Mouse (Mus musculus) embryo, embryonic 10.5 days (tissue): Measurements from ENCODE around the gene Kdelr1.

Source experiments
- DNase-seq: peaks from one replicate; pipeline ENCODE4 v3.0.0-alpha.2; 2015; ENCODE audit warnings: low spot score

Gene Kdelr1

GRCm38 (mm10) chr7:45872624-45873023 is at the start of gene Kdelr1:
Kdelr1 (plus strand) TSS chr7:45872772.
- DNase-seq = peak; percentile 96

GRCm38 (mm10) chr7:45824598-45824997 is 48.0 kb upstream of the Kdelr1 start, which contains the start of gene Kcnj14:
Kcnj14 (minus strand) TSS chr7:45824782.
- DNase-seq = no peak

- no peak for DNase-seq
These were observed 45.9 kb upstream of the Kdelr1 start for GRCm38 (mm10) chr7:45826631-45827030.

- DNase-seq = peak; percentile 95
These were observed 42.0 kb upstream of the Kdelr1 start, which contains the start of gene Grwd1 for GRCm38 (mm10) chr7:45830427-45831127. Grwd1 (minus strand) TSS chr7:45830944.

GRCm38 (mm10) chr7:45831128-45831525 is 41.4 kb upstream of the Kdelr1 start:
- DNase-seq = no peak

- DNase-seq = no peak
These were observed 40.1 kb upstream of the Kdelr1 start for GRCm38 (mm10) chr7:45832428-45832827.

- no peak for DNase-seq
These were observed 39.3 kb upstream of the Kdelr1 start for GRCm38 (mm10) chr7:45833148-45833790.

- DNase-seq = no peak
These were observed 38.6 kb upstream of the Kdelr1 start for GRCm38 (mm10) chr7:45833924-45834323.

GRCm38 (mm10) chr7:45842950-45843744 is 29.4 kb upstream of the Kdelr1 start:
- DNase-seq = no peak

GRCm38 (mm10) chr7:45848447-45849027 is 24.0 kb upstream of the Kdelr1 start:
- DNase-seq = no peak

GRCm38 (mm10) chr7:45850661-45851060 is 21.9 kb upstream of the Kdelr1 start:
- no peak for DNase-seq

- DNase-seq = no peak
These were observed 19.5 kb upstream of the Kdelr1 start for GRCm38 (mm10) chr7:45853089-45853488.

- peak; percentile 64 for DNase-seq
These were observed 15.3 kb upstream of the Kdelr1 start for GRCm38 (mm10) chr7:45856950-45857901.

GRCm38 (mm10) chr7:45859008-45859407 is 13.6 kb upstream of the Kdelr1 start:
- DNase-seq = no peak

GRCm38 (mm10) chr7:45862804-45863203 is 9.8 kb upstream of the Kdelr1 start:
- no peak for DNase-seq

GRCm38 (mm10) chr7:45864435-45864834 is 8.1 kb upstream of the Kdelr1 start:
- DNase-seq = no peak

- peak; percentile 92 for DNase-seq
These were observed 6.4 kb upstream of the Kdelr1 start for GRCm38 (mm10) chr7:45865925-45866910.

- peak; percentile 33 for DNase-seq
These were observed 4.7 kb upstream of the Kdelr1 start for GRCm38 (mm10) chr7:45867871-45868270.

- peak; percentile 27 for DNase-seq
These were observed 3.4 kb upstream of the Kdelr1 start for GRCm38 (mm10) chr7:45869107-45869670.

- no peak for DNase-seq
These were observed 2.8 kb upstream of the Kdelr1 start for GRCm38 (mm10) chr7:45869787-45870186.
